Mouse (Mus musculus) kidney, postnatal 0 days (tissue): ENCODE data around the gene Nt5c3b. TPM values are rescaled to one million over a fixed set of nuclear protein-coding genes. Genes with fewer than 3 reads are reported as not detected.
A peak's percentile ranks its signal among the peaks of the same experiment; 100 is the strongest.

Source experiments
- ATAC-seq: fragments of 200-750 bp; cut with Nextera tagmentation; replicated peaks from 2 replicates; pipeline ENCODE4 v1.8.0; 2017; ENCODE audit warnings: low read depth, moderate number of reproducible peaks, moderate TSS enrichment, moderate library complexity; ENCODE audit not compliant: low FRiP score
- DNase-seq: peaks from one replicate; pipeline ENCODE4 v3.0.0-alpha.2; 2016; ENCODE audit warnings: low spot score
- H3K27ac ChIP-seq: fragments of 300-500 bp; sonication (generic); 2 replicates; pipeline ENCODE4 v1.5.1; 2014; ENCODE audit warnings: mild to moderate bottlenecking
- H3K27me3 ChIP-seq: fragments of 300-500 bp; sonication (generic); 2 replicates; pipeline ENCODE4 v1.6.1; 2014; ENCODE audit warnings: low read length, mixed read lengths; ENCODE audit not compliant: insufficient read depth
- H3K36me3 ChIP-seq: fragments of 300-500 bp; sonication (generic); 2 replicates; pipeline ENCODE4 v1.6.1; 2014; ENCODE audit warnings: low read length, mixed read lengths; ENCODE audit not compliant: insufficient read depth
- H3K4me1 ChIP-seq: fragments of 300-500 bp; sonication (generic); replicated peaks from 2 replicates; pipeline ENCODE4 v1.6.1; 2014; ENCODE audit warnings: antibody characterized with exemption, low read length, mixed read lengths; ENCODE audit not compliant: insufficient read depth
- H3K4me2 ChIP-seq: fragments of 300-500 bp; sonication (generic); 2 replicates; pipeline ENCODE4 v1.6.1; 2014; ENCODE audit warnings: mild to moderate bottlenecking, low read length, moderate library complexity, mixed read lengths
- H3K4me3 ChIP-seq: fragments of 300-500 bp; sonication (generic); replicated peaks from 2 replicates; pipeline ENCODE4 v1.5.1; 2014; ENCODE audit warnings: low read depth, low read length
- H3K9ac ChIP-seq: fragments of 300-500 bp; sonication (generic); 2 replicates; pipeline ENCODE4 v1.6.1; 2014; ENCODE audit warnings: low read depth, low read length
- H3K9me3 ChIP-seq: fragments of 300-500 bp; sonication (generic); replicated peaks from 2 replicates; pipeline ENCODE4 v1.6.1; 2016; ENCODE audit warnings: low read length, inconsistent platforms, mixed read lengths
- CTCF ChIP-seq: IDR thresholded peaks from 2 replicates; pipeline ENCODE4 v1.5.1; 2016; ENCODE audit warnings: antibody characterized with exemption, low read depth, mild to moderate bottlenecking, moderate library complexity
- WGBS: fragments of 180-500 bp; shearing (Covaris S2); extraction: QIAGEN DNeasy Blood & Tissue Kit; methylation state at CpG from one replicate; pipeline ENCODE4 v1.1.7; 2014; 5-methylcytosine and 5-hydroxymethylcytosine counted together
- polyA plus RNA-seq: library from polyadenylated mRNA; unstranded; fragments of >200 nt; fragmentation: Nextera tagmentation; extraction: Ambion mirVana; gene quantifications from 2 replicates; pipeline ENCODE4 v1.2.1, GENCODE M21; 2015

Nt5c3b gene
- polyA plus RNA-seq, 1 experiment from 2014 or later: 98.6 TPM

GRCm38 (mm10) chr11:100432002-100432401 lies 9.6 kb downstream of the Nt5c3b start:
- Histone ChIP-seq H3K36me3 (peaks cover 21% of the 10 kb centered on the region; the same call in 1 of the 2 replicates), H3K27me3 (no peaks in the 10 kb centered on the region), H3K4me3 (no peak overlapping the region), H3K4me1 (no peaks in the 10 kb centered on the region), H3K4me2 (no peak overlapping the region), H3K27ac (no peak overlapping the region), H3K9ac (no peak overlapping the region), H3K9me3 (no peaks in the 10 kb centered on the region)
- WGBS: 91% methylated on average over 5 of the region's 5 CpGs
- no peak for TF ChIP-seq CTCF
- no peak for DNase-seq
- no peak for ATAC-seq

DNA sequence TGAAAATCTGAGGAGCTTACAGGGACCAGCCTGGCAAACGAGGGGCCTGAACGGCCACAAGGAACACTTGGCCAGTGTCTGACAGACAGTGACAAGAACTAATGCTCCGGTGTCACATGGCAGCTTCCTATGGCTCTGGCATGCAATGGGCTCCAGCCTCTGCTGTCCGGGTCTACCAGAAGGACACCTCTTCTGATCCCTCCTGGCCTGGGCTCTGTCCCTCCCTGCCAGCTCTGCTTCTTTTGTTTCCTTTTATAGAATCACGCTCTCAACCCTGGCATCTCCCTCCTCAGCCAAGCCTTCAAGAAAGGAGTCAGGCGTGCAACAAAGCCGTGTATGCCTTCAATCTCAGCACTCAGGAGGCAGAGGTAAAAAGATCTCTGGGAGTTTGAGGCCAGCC lies 11.6 kb downstream of the Nt5c3b start:
- ATAC-seq: no peak
- DNase-seq: no peak
- Histone ChIP-seq H3K4me2 (no peak overlapping the region), H3K4me3 (no peak overlapping the region), H3K36me3 (peaks cover 15% of the 10 kb centered on the region; the same call in 1 of the 2 replicates), H3K9ac (no peak overlapping the region), H3K27ac (no peak overlapping the region), H3K27me3 (no peaks in the 10 kb centered on the region), H3K4me1 (no peaks in the 10 kb centered on the region), H3K9me3 (no peaks in the 10 kb centered on the region)
- TF ChIP-seq CTCF: no peak
- WGBS: 90% methylated on average over 7 of the region's 7 CpGs

GRCm38 (mm10) chr11:100428612-100429199 lies 12.9 kb downstream of the Nt5c3b start:
- H3K36me3 ChIP-seq: peaks cover 22% of the 10 kb centered on the region; the same call in 1 of the 2 replicates
- no peaks in the 10 kb centered on the region for H3K4me1 ChIP-seq
- ATAC-seq (no peak), DNase-seq (no peak)
- H3K27ac ChIP-seq: no peak overlapping the region
- H3K9ac ChIP-seq: 0 out of 2 replicates have a peak overlapping the region, but pooled peaks have one; percentile 24
- no peak for TF ChIP-seq CTCF
- H3K9me3 ChIP-seq: no peaks in the 10 kb centered on the region
- H3K27me3 ChIP-seq: no peaks in the 10 kb centered on the region
- H3K4me2 ChIP-seq: no peak overlapping the region
- WGBS: 49% methylated on average over 9 of the region's 9 CpGs
- H3K4me3 ChIP-seq: no peak overlapping the region

DNA sequence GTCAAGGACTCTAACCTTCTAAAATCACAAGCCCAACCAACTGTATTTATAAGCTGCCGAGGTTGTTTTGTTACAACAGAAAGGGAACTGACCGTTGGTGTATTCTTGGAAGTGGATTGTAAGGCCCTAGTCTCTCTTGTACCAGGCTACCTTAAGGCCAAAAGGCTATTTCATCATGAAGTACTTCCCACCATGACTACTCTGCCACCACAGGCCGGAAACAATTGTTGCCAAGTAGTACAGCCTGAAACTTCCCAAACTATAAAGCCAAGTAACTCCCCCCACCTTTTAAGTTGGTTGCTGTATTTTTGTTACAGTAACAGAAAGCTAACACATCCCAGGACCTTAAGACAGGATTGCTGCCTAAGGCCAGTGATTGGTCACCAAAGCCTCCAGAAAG lies 14.8 kb downstream of the Nt5c3b start:
- H3K9ac ChIP-seq: no peak overlapping the region
- no peak overlapping the region for H3K27ac ChIP-seq
- peaks cover 25% of the 10 kb centered on the region; the same call in 1 of the 2 replicates for H3K36me3 ChIP-seq
- H3K9me3 ChIP-seq: no peaks in the 10 kb centered on the region
- DNase-seq (no peak), ATAC-seq (no peak)
- H3K4me2 ChIP-seq: no peak overlapping the region
- WGBS: 78% methylated on average over 3 of the region's 3 CpGs
- no peaks in the 10 kb centered on the region for H3K27me3 ChIP-seq
- TF ChIP-seq CTCF: no peak
- no peak overlapping the region for H3K4me3 ChIP-seq
- no peaks in the 10 kb centered on the region for H3K4me1 ChIP-seq

GRCm38 (mm10) chr11:100425851-100426250 lies 15.8 kb downstream of the Nt5c3b start:
- 21% methylated on average over 7 of the region's 7 CpGs for WGBS
- no peaks in the 10 kb centered on the region for H3K9me3 ChIP-seq
- no peaks in the 10 kb centered on the region for H3K27me3 ChIP-seq
- H3K27ac ChIP-seq: no peak overlapping the region
- H3K4me3 ChIP-seq: no peak overlapping the region
- H3K9ac ChIP-seq: no peak overlapping the region
- no peak overlapping the region for H3K4me2 ChIP-seq
- H3K4me1 ChIP-seq: peaks cover 7% of the 10 kb centered on the region; the same call in 1 of the 2 replicates
- ATAC-seq: peak; percentile 55; the same call in 1 of the 2 replicates
- TF ChIP-seq CTCF: peak; percentile 75
- H3K36me3 ChIP-seq: peaks cover 25% of the 10 kb centered on the region; the same call in 1 of the 2 replicates
- DNase-seq: peak; percentile 67

DNA sequence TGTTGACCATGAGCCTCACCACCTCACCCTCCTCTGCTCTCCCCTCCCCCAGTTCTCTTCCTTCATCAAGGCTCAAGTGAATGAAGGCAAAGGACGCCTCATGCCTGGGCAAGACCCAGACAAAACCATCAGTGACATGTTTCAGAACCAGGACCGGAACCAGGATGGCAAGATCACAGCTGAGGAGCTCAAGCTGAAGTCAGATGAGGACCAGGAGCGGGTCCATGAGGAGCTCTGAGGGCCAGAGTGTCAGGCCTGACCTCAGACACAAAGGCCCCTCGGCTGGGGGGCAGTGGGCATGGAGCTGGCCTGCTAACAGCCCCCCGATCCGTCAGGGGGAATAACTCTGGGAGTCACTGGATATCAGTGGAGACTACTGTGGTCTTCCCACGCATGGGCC lies 17.8 kb downstream of the Nt5c3b start:
- H3K36me3 ChIP-seq: peaks cover 15% of the 10 kb centered on the region; the same call in 1 of the 2 replicates
- DNase-seq (no peak), ATAC-seq (no peak)
- no peak overlapping the region for H3K9ac ChIP-seq
- H3K27ac ChIP-seq: no peak overlapping the region
- H3K27me3 ChIP-seq: no peaks in the 10 kb centered on the region
- H3K4me2 ChIP-seq: no peak overlapping the region
- no peaks in the 10 kb centered on the region for H3K9me3 ChIP-seq
- no peak for TF ChIP-seq CTCF
- H3K4me1 ChIP-seq: peaks cover 7% of the 10 kb centered on the region; the same call in 1 of the 2 replicates
- H3K4me3 ChIP-seq: no peak overlapping the region
- 93% methylated on average over 7 of the region's 7 CpGs for WGBS
